Mouse (Mus musculus) stomach, embryonic 15.5 days (tissue): ENCODE results near the gene Tanc2. TPM values are rescaled to one million over a fixed set of nuclear protein-coding genes. Genes with fewer than 3 reads are reported as not detected.

ENCODE experiments used
- ATAC-seq: fragments of 200-750 bp; cut with Nextera tagmentation; 2 replicates; pipeline ENCODE4 v1.8.0; 2017; ENCODE audit warnings: low read depth, moderate number of reproducible peaks, moderate TSS enrichment; ENCODE audit not compliant: insufficient read depth, low FRiP score
- H3K27ac ChIP-seq: fragments of 300-500 bp; sonication (generic); 2 replicates; pipeline ENCODE4 v1.5.1; 2015; ENCODE audit warnings: mild to moderate bottlenecking, inconsistent platforms
- H3K27me3 ChIP-seq: fragments of 300-500 bp; sonication (generic); replicated peaks from 2 replicates; pipeline ENCODE4 v1.6.1; 2015; ENCODE audit warnings: inconsistent platforms
- H3K36me3 ChIP-seq: fragments of 300-500 bp; sonication (generic); 2 replicates; pipeline ENCODE4 v1.6.1; 2015; ENCODE audit warnings: inconsistent platforms
- H3K4me1 ChIP-seq: fragments of 300-500 bp; sonication (generic); 2 replicates; pipeline ENCODE4 v1.6.1; 2015; ENCODE audit warnings: inconsistent platforms
- H3K4me2 ChIP-seq: fragments of 300-500 bp; sonication (generic); 2 replicates; pipeline ENCODE4 v1.6.1; 2015; ENCODE audit warnings: mild to moderate bottlenecking, inconsistent platforms
- H3K4me3 ChIP-seq: fragments of 300-500 bp; sonication (generic); replicated peaks from 2 replicates; pipeline ENCODE4 v1.5.1; 2015; ENCODE audit warnings: inconsistent platforms
- H3K9ac ChIP-seq: fragments of 300-500 bp; sonication (generic); 2 replicates; pipeline ENCODE4 v1.6.1; 2015; ENCODE audit warnings: inconsistent platforms
- H3K9me3 ChIP-seq: fragments of 300-500 bp; sonication (generic); 2 replicates; pipeline ENCODE4 v1.6.1; 2016; ENCODE audit warnings: inconsistent platforms
- WGBS: fragments of 180-500 bp; shearing (Covaris S2); methylation state at CpG from one replicate; pipeline ENCODE4 v1.1.7; 2015; 5-methylcytosine and 5-hydroxymethylcytosine counted together
- polyA plus RNA-seq: library from polyadenylated mRNA; unstranded; fragments of >200 nt; fragmentation: Nextera tagmentation; extraction: Ambion mirVana; gene quantifications from 2 replicates; pipeline ENCODE4 v1.2.1, GENCODE M21; 2015

The Tanc2 gene
- polyA plus RNA-seq, 1 experiment from 2014 or later: 9.6 TPM

DNA sequence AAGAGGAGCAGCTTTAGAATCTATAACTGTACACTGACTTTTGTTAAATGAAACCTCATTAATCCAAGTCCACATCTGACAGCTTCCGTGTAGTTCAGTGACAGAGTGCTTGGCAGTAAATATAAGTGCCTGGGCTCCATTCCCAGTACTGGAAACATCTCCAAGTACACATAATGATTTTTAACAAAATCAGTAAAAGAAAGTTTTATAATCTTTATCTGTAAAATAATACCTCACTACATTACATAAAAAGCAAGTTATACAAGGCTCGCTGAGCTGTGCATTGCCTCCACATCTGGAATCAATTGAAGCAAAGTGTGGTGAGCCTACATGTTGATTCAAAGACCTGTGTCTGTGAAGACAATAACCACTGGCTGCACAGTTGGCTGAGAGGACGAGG, 265.7 kb downstream of the Tanc2 start:
- no peak overlapping the region for H3K4me2 ChIP-seq
- 45% methylated on average over 3 of the region's 3 CpGs for WGBS
- no peaks in the 10 kb centered on the region for H3K36me3 ChIP-seq
- no peak overlapping the region for H3K27ac ChIP-seq
- no peaks in the 10 kb centered on the region for H3K9me3 ChIP-seq
- H3K27me3 ChIP-seq: no peaks in the 10 kb centered on the region
- ATAC-seq: no peak
- no peak overlapping the region for H3K9ac ChIP-seq
- H3K4me1 ChIP-seq: no peaks in the 10 kb centered on the region
- H3K4me3 ChIP-seq: no peak overlapping the region

DNA sequence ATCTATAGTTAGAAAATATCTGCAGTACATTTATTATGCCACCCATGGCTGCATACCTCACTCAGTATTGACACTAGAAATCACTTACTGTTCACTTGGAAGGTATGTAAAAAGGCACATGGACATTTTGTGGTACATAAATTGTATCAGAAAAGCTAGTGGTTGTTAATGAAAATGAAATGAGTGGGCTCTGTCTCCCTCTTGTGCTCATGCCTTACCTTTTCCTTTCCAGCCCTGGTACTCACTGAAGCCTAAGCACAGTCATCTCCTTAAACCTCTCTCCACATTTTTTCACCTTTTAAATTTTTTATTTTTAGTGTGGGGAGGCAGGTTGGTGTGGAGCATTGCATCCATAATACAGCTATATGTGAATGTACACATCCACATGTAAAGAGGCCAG, 268.3 kb downstream of the Tanc2 start:
- H3K27ac ChIP-seq: no peak overlapping the region
- H3K4me1 ChIP-seq: no peaks in the 10 kb centered on the region
- no peaks in the 10 kb centered on the region for H3K36me3 ChIP-seq
- H3K27me3 ChIP-seq: no peaks in the 10 kb centered on the region
- H3K4me2 ChIP-seq: no peak overlapping the region
- no peak for ATAC-seq
- H3K9ac ChIP-seq: no peak overlapping the region
- no peaks in the 10 kb centered on the region for H3K9me3 ChIP-seq
- H3K4me3 ChIP-seq: no peak overlapping the region

DNA sequence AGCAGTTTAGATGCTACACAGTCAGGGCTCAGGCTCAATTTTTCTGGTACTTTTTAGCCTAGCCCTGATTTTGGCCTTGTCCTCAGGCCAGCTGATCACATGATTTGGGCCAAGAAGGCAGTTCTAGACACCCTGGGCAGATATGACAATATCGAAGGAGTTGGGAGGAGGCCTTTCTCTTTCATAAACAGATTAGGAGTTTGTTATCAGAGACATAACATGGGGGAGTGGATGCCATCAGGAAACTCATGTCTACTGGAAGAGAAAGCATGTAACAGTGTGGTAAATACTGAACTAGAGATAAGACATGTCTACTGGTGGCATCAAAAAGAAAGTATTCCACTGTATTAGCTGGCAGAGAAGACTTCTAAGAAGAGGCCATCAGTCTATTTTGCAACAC, 295.8 kb downstream of the Tanc2 start:
- WGBS: 98% methylated on average over 1 of the region's 1 CpGs
- no peaks in the 10 kb centered on the region for H3K9me3 ChIP-seq
- no peak overlapping the region for H3K4me3 ChIP-seq
- no peak overlapping the region for H3K4me2 ChIP-seq
- H3K27ac ChIP-seq: no peak overlapping the region
- no peak overlapping the region for H3K9ac ChIP-seq
- H3K36me3 ChIP-seq: no peaks in the 10 kb centered on the region
- H3K4me1 ChIP-seq: no peaks in the 10 kb centered on the region
- no peaks in the 10 kb centered on the region for H3K27me3 ChIP-seq
- ATAC-seq: no peak

DNA sequence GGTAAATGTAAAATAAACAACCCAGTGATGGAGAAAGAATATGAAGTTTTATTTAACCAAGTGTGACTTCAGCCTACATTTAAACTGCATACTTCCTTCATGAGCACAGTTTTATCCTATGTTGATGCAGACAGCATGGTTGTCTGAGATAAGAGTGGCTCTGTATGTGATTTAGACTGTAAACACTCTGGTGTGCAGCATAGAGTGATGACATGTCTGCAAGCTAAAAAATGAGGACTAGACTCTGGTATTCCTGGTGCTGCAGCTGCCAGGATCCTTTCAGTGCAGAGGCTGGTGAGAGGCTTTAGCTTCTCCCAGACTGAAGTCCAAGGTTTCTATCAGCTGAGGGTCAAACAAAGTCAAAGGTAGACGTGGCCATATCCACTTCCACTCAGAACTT, 297.5 kb downstream of the Tanc2 start:
- H3K4me2 ChIP-seq: no peak overlapping the region
- no peak overlapping the region for H3K4me3 ChIP-seq
- no peak overlapping the region for H3K9ac ChIP-seq
- H3K27me3 ChIP-seq: no peaks in the 10 kb centered on the region
- H3K36me3 ChIP-seq: no peaks in the 10 kb centered on the region
- 48% methylated on average over 1 of the region's 1 CpGs for WGBS
- no peak for ATAC-seq
- H3K27ac ChIP-seq: no peak overlapping the region
- no peaks in the 10 kb centered on the region for H3K9me3 ChIP-seq
- no peaks in the 10 kb centered on the region for H3K4me1 ChIP-seq

DNA sequence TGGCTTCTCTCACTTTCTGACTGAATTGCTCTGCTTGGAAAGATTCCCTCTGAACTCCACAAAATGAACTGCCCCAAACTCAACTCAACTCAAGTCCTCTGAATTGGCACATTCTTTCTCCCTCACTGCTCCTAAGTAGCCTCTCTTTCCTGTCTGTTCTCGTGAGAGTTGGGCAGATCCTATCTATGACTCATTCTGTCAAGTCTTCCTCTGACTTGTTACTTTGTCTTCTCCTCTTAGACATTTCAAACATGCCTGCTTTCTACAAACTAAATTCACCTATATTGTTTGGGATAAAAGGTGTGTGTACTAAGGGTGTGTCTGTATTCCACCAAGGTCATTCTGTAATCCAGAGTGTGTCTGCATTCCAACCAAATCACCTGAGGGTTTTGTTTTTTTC, 309.4 kb downstream of the Tanc2 start:
- Histone ChIP-seq H3K4me1 (no peaks in the 10 kb centered on the region), H3K4me3 (no peak overlapping the region), H3K9me3 (no peaks in the 10 kb centered on the region), H3K9ac (no peak overlapping the region), H3K27me3 (no peaks in the 10 kb centered on the region), H3K27ac (no peak overlapping the region), H3K4me2 (no peak overlapping the region), H3K36me3 (no peaks in the 10 kb centered on the region)
- WGBS: 27% methylated on average over 1 of the region's 1 CpGs
- ATAC-seq: no peak

DNA sequence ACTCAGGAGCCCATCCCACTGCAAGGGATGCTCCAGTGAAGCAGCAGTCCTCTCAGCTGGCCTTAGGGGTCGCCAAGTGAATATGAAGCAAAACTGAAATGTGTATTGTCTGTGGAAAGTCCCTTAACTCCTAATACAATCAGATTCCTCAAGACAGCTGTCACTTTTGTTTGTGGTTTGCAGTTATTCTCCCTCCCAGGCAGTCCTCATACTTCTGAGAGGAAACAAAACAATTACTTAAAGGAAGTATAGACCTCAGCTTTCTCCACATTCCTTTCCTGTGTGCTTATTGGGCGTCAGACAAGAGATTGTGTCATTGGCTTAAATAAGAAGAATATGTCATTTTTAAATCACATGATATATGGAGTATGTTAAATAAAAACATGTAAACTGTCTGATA, 311.7 kb downstream of the Tanc2 start:
- H3K4me1 ChIP-seq: no peaks in the 10 kb centered on the region
- no peaks in the 10 kb centered on the region for H3K27me3 ChIP-seq
- no peaks in the 10 kb centered on the region for H3K9me3 ChIP-seq
- no peak overlapping the region for H3K27ac ChIP-seq
- no peak for ATAC-seq
- 67% methylated on average over 2 of the region's 2 CpGs for WGBS
- no peak overlapping the region for H3K4me3 ChIP-seq
- no peak overlapping the region for H3K4me2 ChIP-seq
- no peak overlapping the region for H3K9ac ChIP-seq
- no peaks in the 10 kb centered on the region for H3K36me3 ChIP-seq

DNA sequence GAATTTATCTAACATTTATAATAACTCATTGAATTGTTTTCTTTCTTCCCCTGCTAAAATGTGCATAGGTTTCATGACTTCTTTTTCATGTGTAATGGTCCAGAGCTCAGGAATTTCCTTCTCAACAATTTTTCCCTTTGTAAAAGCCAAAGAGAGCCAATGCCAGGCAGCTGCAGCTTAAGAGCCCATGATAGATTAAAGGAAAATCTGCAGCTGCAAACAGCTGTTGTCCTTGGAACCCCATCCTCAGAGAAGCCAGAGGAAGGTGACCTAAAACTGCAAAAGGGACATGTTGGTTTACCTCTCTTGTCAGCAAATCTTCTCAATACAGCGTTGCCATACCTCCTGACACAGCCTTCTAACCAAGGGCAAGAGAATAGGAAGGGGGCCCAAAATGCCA, 313.2 kb downstream of the Tanc2 start:
- ATAC-seq: no peak
- 54% methylated on average over 1 of the region's 1 CpGs for WGBS

DNA sequence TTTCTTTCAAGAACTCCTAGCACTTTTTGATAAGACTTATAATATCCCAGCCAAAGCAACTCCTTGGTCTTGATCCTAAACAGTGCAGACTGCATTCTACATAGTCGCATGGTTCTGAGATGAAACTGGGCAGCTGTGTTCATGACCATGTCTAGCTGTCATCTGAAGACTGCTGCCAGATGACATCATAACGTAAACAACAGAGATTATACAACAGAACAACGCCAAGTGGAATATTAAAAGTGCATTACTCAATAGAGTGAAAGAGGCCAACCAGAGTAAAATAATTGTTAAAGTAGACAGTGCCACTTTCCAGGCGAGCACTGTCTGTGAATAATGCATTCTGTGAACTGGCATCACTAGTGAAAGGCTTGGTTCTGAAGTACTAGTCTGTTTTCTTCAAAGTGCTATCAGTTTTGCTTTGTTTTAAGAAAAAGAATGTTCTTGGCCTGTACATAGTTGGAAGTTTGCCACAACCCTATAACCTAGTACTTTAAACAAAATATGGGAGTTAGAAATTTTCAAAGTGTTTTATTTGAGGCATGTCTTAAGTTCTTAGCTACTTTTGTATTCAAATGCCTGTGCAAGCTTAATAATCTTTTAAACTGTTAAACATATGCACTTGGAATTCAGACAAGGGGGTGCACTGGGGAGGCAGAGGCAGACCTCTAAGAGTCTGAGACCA, 315.9 kb downstream of the Tanc2 start:
- ATAC-seq: peak; percentile 68; the same call in 1 of the 2 replicates
- Histone ChIP-seq H3K27ac (peak overlapping the region; percentile 69; the same call in 1 of the 2 replicates), H3K4me3 (no peak overlapping the region)

More for the DNA sequence above, 313.2 kb downstream of the Tanc2 start:
- H3K9ac ChIP-seq: no peak overlapping the region
- H3K4me1 ChIP-seq: no peaks in the 10 kb centered on the region
- H3K27me3 ChIP-seq: no peaks in the 10 kb centered on the region
- H3K36me3 ChIP-seq: no peaks in the 10 kb centered on the region
- no peak overlapping the region for H3K27ac ChIP-seq
- no peak overlapping the region for H3K4me3 ChIP-seq
- H3K9me3 ChIP-seq: no peaks in the 10 kb centered on the region
- H3K4me2 ChIP-seq: no peak overlapping the region

DNA sequence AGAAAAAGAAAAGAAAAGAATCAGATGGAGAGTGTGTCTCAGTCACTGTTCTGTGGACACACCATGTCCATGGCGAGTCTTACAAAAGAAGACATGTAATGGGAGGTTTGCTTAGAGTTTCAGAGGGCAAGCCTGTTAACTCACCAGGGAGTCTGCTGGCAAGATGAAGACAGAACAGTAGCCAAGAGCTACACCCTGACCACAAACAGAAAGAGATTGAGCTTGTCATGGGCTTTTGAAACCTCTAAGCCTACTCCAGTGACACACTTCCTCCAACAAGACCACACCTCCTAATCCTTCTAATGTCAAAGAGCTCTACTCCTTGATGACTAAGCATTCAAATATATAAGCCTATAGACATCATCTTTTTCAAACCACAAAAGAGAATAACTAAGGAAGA, 317.6 kb downstream of the Tanc2 start:
- H3K27ac ChIP-seq: no peak overlapping the region
- H3K4me3 ChIP-seq: no peak overlapping the region
- no peaks in the 10 kb centered on the region for H3K4me1 ChIP-seq
- H3K36me3 ChIP-seq: no peaks in the 10 kb centered on the region
- no peaks in the 10 kb centered on the region for H3K9me3 ChIP-seq
- no peak overlapping the region for H3K9ac ChIP-seq
- no peak for ATAC-seq
- WGBS: 91% methylated on average over 1 of the region's 1 CpGs
- no peak overlapping the region for H3K4me2 ChIP-seq
- no peaks in the 10 kb centered on the region for H3K27me3 ChIP-seq

More for the DNA sequence above, 315.9 kb downstream of the Tanc2 start:
- no peaks in the 10 kb centered on the region for H3K9me3 ChIP-seq
- H3K4me1 ChIP-seq: no peaks in the 10 kb centered on the region
- no peaks in the 10 kb centered on the region for H3K27me3 ChIP-seq
- no peak overlapping the region for H3K4me2 ChIP-seq
- no peaks in the 10 kb centered on the region for H3K36me3 ChIP-seq
- WGBS: 24% methylated on average over 4 of the region's 4 CpGs
- H3K9ac ChIP-seq: no peak overlapping the region

DNA sequence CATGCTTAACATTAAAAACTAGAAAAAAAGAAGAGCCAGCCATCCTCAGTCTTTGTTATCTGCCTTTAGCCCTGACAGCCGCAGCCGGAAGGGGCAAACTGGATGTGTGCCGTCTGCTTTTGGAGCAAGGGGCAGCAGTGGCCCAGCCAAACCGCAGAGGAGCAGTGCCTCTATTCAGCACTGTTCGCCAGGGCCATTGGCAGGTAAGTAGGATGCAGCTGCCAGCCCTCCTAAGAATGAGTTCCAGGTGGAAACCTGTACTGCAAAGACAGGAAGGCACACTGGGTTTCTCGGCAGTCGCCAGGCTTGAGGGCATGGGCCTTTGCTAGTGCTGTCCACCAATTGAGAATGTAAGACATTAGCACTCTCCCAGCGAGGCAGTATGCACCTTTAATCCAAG, 319.1 kb downstream of the Tanc2 start:
- Histone ChIP-seq H3K27ac (no peak overlapping the region), H3K36me3 (0 out of 2 replicates have a peak, but pooled peaks cover 4% of the 10 kb centered on the region), H3K9ac (no peak overlapping the region), H3K9me3 (no peaks in the 10 kb centered on the region), H3K4me2 (no peak overlapping the region), H3K27me3 (no peaks in the 10 kb centered on the region), H3K4me3 (no peak overlapping the region), H3K4me1 (no peaks in the 10 kb centered on the region)
- ATAC-seq: no peak
- WGBS: 87% methylated on average over 8 of the region's 8 CpGs

DNA sequence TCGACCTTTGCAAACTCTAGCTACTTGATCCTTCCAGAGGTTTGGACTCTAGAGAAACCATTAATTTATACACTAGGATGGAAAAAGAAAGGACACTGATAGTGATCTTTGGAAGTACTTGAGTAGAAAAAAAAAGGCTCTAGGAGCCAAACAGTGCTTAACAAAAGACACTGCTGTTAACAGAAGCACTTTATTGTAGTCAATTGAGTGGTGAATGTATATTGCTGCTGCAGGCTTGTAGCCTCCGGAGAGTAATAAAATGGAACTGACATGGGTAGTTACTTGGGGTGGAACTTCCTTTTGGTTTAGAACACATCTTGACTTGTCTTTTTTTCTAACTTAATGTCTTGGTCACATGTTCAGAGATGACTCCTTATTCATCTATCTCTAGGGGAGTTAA, 319.8 kb downstream of the Tanc2 start:
- Histone ChIP-seq H3K4me3 (no peak overlapping the region), H3K4me1 (no peaks in the 10 kb centered on the region), H3K9ac (no peak overlapping the region), H3K9me3 (no peaks in the 10 kb centered on the region), H3K4me2 (no peak overlapping the region), H3K27ac (no peak overlapping the region), H3K27me3 (no peaks in the 10 kb centered on the region), H3K36me3 (0 out of 2 replicates have a peak, but pooled peaks cover 4% of the 10 kb centered on the region)
- WGBS: 68% methylated on average over 2 of the region's 2 CpGs
- ATAC-seq: no peak

DNA sequence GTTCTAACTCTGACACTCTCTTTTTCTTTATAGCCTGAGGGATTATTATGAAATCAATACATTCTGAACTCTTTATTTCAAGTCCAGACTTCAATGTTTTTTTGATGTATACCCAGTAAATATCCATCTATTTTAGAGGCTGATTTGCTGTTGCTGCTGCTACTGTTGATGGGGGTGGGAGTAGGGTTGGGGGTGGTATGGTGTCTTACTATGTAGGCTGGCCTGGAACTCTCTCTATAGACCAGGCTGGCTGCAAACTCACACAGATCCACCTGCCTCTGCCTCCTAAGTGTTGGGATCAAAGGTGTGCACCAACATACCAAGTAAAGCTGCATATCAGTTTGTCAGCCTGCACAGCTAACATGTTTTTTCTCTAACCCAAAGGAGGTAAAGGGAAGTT, 321.4 kb downstream of the Tanc2 start:
- H3K27ac ChIP-seq: no peak overlapping the region
- H3K9ac ChIP-seq: no peak overlapping the region
- ATAC-seq: no peak
- no peaks in the 10 kb centered on the region for H3K9me3 ChIP-seq
- no peaks in the 10 kb centered on the region for H3K4me1 ChIP-seq
- H3K4me3 ChIP-seq: no peak overlapping the region
- 0 out of 2 replicates have a peak, but pooled peaks cover 4% of the 10 kb centered on the region for H3K36me3 ChIP-seq
- H3K4me2 ChIP-seq: no peak overlapping the region
- H3K27me3 ChIP-seq: no peaks in the 10 kb centered on the region
